Mouse (Mus musculus): ENCODE results near the gene Apoa1. TPM values are rescaled to one million over a fixed set of nuclear protein-coding genes. Genes with fewer than 3 reads are reported as not detected.

Apoa1 gene
- polyA plus RNA-seq, 1 experiment from 2014 or later = 2.6 TPM

Other genes starting within 250 kb of the Apoa1 start
- gene Pafah1b2, start 215.9 kb upstream of the Apoa1 start, polyA plus RNA-seq (2014; fragmentation: Nextera tagmentation; extraction: Ambion mirVana) = 125 and 177 TPM in 2 replicates
- 10.1 and 11.2 TPM in 2 replicates for gene Sik3, start 215.8 kb upstream of the Apoa1 start, polyA plus RNA-seq (2014; fragmentation: Nextera tagmentation; extraction: Ambion mirVana)
- not detected in 2 replicates for gene Apoc3, start 7.1 kb downstream of the Apoa1 start, polyA plus RNA-seq (2014; fragmentation: Nextera tagmentation; extraction: Ambion mirVana)
- not detected in 2 replicates for gene Apoa4, start 12.1 kb downstream of the Apoa1 start, polyA plus RNA-seq (2014; fragmentation: Nextera tagmentation; extraction: Ambion mirVana)
- not detected in 2 replicates for gene Apoa5, start 40.1 kb downstream of the Apoa1 start, polyA plus RNA-seq (2014; fragmentation: Nextera tagmentation; extraction: Ambion mirVana)
- 55.0 and 64.2 TPM in 2 replicates for gene Zpr1, start 44.5 kb downstream of the Apoa1 start, polyA plus RNA-seq (2014; fragmentation: Nextera tagmentation; extraction: Ambion mirVana)
- gene Bud13, start 54.4 kb downstream of the Apoa1 start, polyA plus RNA-seq (2014; fragmentation: Nextera tagmentation; extraction: Ambion mirVana) = 23.0 and 28.6 TPM in 2 replicates
- 0.23 TPM in 1 of 2 replicates, not detected in the other for gene 4931429L15Rik, start 91.4 kb downstream of the Apoa1 start, polyA plus RNA-seq (2014; fragmentation: Nextera tagmentation; extraction: Ambion mirVana)

Data from kidney, embryonic 14.5 days (tissue).